Mouse (Mus musculus): ENCODE measurements at regions not wholly inside any gene's neighbourhood (a gene's known extent, or its start where the extent isn't known, plus 50 kb on each side); places are given as distances from the start of the nearest gene placed in this dataset.

DNA sequence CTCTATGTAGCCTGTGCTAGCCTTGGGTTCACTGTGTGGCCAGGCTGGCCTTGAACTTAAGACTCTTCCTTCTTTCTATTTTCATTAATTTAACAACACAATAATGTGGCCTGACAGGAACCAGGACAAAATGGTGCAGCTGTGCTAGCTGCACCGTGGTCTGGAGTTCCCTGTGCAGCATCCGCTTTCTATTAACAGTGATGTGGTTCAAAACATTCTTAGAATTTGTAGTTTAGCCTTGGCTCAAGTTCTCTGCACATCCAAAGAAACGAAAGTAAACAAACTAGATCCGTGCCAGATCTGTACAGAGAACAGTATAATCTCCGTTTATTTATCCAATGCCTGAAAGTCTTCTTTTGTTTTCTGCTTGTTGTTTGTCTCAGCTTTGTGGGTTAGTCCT lies 88.5 kb downstream of the Irx1 start:
- no peak for DNase-seq (ENCODE audit: low spot score)

DNA sequence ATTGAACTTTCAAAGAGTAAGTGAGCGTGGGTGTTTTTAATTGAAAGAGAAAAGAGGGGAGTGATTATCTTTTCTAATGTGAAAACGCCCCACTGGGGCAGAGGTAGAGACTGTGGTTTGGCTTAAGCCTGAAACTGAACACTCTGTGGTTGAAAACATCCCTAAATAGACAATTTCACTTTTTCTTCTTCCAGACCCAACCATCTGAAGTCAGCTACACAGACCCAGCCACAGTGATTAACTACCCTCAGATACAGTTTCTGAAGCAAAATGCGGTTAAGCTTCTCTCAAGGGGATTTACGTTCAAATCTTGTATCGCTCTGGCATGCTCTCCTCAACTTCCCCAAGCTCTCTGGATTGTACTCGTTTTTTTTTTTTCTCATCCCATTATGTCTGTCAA lies 94.8 kb downstream of the Irx1 start:
- no peak for DNase-seq (ENCODE audit: low spot score)

DNA sequence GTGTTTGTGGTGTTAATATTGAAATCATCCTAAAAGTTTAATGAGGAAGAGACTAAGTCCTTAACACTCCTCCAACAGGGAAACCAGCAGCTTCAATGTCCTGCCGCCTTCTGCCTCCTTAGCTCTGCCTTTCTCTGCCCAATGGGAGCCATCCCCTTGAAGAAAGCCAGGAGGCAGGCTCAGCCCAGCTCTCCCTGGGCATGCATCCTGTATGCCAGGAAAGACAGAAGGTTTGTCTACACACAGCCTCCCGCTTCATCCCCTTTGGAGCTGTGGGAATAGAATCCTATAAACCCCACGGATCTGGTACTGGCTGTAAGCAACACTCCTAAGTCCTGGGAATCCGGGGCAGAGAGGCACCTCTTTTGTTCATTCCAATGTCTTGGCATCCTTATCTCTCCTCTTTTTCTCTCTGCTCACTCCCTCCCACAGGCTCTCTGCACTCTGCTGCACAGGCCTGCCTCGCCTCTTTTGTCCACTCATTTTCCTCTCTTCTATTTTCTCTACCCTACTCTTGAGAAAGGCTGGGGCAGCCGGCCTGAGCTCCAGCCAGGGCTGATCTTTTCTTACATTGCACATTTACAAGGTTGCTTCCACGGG lies 110.0 kb downstream of the Irx1 start:
- no peak for DNase-seq (ENCODE audit: low spot score)

DNA sequence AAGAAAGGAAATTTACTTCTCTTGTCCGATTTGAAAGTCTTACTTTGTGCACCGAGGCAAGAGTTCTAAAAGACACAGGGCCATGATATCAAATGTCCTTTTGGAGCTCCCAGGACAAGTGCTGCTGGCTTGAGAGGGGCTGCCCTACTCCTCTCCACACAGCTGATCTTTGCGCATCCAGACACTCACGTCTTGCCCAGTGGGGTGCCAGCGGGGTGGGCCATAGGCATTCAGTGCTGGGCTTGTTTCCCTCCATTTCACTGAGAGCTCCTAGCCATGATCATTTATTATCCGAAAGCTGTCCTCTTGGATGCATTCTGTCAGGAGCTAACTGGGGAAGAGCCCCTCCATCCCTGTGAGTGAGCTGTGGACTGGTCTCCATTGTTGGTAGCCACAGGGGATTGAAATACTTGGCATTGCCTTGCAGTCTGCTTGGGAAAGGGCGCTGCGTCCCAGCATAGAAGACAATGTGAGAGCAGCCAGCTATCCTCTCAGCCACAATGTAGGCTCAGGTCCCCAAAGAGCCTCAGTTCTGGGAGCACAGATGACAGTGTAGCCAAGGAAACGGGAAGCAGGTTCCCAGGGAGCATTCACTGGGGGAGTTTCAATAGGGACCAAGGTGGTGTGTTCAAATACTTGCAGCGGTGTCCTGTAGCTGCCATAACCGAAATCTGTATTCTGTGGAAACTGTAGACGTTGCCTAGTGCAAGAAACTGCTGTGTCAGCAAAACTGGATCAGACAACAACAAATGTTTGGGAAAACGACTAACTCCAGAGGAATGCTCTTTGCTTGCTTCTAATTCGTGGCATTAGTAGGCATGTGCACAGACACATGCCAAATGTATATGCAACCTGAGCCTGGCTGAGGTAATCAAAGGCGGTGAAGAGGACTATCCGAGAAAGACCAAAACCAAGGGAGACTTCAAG lies 159.2 kb downstream of the Irx1 start:
- DNase-seq (ENCODE audit: low spot score), result no peak

DNA sequence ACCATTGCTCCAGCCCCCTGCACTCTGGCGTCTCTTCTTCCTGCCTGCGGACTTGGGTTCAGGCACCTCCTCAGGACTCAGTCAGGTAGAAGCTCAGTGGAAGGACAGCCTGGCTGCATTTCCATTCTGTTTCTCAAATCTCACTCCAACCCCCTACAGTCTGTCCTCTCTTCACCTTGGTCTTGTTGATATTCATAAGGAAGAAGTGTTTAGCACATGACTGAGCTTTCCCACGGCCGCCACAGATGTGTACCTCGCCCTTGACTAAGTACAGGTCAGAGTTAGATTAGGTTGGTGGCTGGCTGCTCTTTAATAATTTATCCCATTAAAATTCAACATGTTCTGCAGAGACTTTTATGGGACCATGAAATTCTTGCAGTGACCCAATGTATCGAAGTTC lies 165.2 kb downstream of the Irx1 start:
- no peak for DNase-seq (ENCODE audit: low spot score)

DNA sequence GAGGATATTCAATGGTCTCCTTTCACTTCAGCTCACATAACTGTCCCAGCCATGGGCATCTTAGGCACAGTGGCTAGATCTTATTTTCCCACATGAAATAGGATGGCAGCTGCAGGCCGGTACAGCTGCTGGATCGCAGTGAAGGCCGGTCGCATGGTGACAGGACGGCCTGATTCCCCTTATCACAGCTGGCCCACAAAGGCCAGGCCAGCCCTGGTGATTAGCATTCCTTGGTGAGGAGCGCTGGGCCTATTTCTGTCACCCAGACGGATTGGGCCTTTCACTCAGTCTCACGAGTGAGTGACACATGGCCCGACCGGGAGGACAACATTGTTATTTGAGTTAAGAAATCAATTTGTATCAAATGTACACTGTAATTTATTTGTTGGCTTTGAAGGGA lies 178.8 kb downstream of the Irx1 start:
- DNase-seq (ENCODE audit: low spot score), result no peak

DNA sequence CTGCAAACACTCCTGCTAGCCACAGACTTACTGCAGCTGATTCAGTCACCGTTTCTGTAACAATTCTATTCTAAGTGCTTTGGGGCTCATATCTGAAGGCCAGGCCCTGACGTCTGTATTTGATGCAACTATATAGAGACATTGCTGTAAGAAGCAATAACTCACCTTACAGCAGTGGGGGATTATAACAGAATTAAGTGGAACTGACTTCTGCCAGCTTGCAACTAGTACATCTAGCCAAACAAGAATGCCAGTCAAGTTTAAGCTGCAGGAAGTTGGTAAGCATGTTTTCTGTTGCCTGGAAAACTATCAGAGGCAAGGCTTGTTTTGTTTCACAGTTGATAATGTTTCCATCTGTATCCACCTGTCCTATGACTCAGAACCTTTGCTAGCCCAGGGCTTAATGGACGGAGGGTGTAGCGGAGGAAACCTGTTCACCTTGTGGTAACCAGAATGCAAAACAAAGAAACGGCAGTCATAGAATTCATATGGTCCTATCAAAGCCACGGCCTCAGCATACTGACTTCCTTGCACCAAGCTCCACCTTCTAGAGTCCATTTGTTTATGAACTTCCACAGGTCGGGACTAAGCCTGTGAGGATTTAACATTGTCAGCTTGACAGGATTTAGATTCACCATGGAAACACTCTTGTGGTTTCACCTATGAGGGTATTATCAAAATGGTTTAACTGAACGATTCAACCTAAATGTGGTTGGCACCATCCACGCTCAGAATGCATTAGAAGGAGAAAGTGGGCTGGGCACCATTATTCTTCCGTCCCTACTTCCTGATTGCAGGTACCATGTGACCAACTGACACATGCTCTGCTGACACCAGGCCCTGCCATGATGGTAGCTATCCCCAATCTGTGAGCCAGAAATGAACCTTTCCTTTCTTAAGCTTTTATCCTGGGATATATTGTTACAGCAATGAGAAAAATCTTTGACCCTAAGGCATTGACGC lies 216.2 kb downstream of the Irx1 start:
- no peak for DNase-seq (ENCODE audit: low spot score)

DNA sequence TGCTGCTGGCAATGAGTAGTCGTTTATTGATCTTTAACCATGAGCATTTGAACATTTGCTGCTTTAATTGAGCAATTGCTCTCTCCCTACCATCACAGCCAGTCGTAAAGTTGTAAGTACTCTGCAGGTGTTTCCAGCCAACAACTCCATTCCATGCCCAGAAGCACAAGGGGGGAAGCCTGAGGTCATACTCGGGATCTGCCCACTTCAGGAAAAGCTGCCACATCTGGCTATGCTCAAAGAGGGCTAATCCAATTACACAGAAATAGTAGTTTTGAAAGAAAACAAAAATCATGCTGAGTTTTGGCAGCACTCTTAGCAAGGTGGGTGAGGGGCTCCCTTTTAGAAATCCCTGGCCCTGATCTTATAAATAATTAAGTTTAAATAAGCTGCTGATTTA lies 217.0 kb downstream of the Irx1 start:
- no peak for DNase-seq (ENCODE audit: low spot score)

DNA sequence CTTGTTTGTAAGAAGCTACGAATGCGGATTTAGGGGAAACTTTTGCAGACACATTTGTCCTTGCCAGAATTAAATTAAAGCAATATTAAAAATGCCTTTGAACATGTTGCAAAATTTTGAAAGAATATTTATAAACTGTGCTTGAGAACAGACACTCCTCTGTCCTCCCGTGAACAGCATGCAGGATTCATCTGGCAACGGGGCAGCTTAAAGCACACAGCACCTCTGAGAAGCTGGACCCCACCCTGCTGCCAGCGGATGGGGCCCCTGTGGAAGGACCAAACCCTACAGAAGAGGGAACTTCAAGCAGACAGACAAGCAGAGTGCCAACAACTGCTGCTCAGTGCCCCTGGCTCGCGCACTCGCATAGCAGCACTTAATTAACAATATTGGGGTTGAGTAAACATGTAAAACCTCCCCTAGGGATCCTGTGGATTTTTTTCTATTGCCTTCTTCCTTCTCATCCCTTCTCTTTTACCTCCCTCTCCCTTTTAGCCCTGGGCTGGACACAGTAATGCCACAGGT lies 226.6 kb downstream of the Irx1 start:
- DNase-seq (ENCODE audit: low spot score), result no peak

DNA sequence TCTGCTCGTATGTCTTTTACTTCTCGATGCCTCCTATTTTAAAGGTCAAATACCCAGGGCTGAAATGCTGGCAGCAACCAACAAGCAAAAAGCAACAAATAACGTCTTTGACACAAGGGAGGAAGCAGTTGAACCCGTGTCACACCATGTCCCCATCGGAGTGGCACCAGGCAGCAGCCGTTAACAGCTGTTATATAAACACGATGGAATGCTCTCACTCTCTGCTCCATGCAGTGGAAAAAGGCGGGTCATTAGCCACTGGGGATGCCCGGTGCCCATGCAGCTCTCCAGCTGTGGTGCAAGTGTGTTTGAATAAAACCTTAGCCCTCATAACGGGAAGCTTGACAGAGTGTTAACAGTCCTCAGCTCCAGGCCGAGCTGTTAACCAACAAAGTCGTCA lies 229.3 kb downstream of the Irx1 start:
- DNase-seq (ENCODE audit: low spot score), result no peak

DNA sequence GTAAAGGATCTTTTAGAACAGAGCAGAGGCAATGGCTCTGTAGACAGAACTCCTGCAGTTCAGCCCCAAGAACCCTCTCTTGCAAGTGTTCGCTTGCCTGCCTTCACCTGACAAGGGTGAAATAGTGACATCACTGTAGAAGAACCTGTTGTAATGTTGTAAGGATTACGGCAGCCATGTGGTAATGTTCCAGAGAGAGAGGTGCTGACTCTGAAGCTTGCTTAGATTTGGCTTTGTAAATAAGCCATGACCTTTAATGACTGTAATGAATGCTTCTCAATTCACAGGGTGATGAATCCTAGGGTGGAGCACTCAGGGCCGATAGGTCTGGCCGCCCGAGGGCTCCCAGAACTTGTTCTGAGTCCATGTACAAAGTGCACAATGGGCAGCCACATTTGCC lies 230.2 kb downstream of the Irx1 start:
- DNase-seq (ENCODE audit: low spot score), result no peak

DNA sequence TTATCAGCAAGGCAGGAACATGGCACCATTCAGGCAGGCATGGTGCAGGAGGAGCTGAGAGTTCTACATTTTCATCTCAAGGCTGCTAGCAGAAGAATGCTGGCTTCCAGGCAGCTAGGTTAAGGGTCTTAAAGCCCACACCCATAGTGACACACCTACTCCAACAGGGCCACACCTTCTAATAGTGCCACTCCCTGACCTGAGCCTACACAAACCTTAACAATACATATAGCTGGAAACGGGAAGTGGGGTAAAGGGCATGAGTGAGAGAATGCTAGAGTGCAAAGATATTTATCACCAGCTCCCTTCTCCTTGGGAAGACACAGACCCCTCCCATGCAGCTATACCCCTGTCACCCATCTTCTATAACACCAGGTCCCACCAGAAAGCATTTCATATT lies 230.6 kb downstream of the Irx1 start:
- DNase-seq (ENCODE audit: low spot score), result no peak

DNA sequence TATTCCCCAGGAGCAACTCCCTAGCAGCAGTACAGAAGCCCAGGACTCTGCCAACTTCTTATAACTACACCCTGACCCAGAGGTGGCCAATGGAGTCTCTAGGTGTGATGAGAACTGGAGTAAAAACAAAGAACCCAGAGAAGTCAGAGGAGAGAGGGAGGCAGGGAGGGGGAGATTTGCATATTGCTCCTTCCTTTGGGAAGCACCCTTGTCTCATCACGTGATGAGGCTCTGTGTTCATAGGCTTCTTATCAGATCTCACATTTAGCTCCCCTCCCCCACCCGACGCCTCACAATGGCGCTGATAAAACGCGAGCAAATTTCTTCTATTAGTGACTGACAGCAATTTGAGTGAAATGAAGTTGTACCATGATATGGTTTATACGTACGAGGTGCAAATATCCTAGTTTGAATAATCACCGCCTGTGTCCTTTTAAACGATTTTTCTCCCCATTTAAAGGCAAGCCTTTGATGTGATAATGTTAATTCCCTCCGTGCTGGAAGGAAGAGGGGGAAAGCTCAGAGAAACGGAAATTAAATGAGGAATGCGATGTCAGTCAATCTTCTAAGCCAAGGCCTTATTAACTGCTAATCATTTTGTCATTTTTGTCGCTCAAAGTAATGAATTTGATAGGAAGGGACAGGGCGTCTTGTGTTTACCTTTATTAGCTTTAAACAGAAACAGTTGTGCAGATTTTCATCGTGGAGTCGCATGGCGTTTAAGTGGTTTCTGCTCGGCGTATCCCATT lies 273.3 kb downstream of the Irx1 start:
- DNase-seq (ENCODE audit: low spot score), result no peak

DNA sequence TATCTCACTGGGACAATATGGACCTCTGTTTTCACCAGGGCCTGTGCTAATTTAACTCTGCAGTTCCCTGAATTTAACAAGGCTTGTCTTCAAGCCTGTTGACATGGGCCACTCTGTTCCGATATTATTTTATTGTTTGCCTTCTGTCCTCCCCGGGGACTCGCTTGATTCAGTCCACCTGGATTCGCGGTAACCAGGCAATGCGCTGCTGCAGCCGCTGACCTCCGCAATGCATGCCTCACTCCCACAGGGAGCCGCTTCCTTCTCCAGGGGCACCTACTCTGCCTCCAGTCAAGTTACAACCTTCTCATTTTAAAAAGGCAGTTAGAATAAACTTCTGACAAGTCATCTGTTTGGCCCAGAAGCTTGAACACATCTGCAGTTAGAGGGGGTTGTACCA lies 274.3 kb downstream of the Irx1 start:
- no peak for DNase-seq (ENCODE audit: low spot score)

DNA sequence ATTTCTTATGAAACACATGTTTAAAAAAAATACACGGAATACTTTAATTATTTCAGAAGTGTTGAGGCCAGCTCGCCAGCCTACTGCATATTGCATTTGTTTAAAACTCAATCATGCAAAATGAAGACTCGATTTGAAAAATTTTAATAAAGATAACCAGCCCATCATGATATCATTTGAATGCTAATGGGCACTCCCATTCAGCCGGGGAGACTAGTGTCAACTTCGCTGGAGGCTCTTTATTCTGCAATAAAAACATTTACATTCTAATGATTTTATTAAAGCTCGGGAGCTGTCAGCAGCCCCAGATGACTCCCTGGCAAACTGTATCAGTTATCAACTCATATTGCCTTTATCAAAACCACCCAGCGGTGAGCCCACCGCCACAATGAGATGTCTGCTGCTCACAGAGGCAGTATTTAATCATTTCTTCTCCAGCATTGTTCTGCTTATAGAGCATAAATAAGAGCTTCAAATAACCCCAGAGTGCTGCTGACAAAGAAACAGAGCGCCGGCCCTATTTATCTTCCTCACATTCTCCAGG lies 287.4 kb downstream of the Irx1 start:
- no peak for DNase-seq (ENCODE audit: low spot score)

DNA sequence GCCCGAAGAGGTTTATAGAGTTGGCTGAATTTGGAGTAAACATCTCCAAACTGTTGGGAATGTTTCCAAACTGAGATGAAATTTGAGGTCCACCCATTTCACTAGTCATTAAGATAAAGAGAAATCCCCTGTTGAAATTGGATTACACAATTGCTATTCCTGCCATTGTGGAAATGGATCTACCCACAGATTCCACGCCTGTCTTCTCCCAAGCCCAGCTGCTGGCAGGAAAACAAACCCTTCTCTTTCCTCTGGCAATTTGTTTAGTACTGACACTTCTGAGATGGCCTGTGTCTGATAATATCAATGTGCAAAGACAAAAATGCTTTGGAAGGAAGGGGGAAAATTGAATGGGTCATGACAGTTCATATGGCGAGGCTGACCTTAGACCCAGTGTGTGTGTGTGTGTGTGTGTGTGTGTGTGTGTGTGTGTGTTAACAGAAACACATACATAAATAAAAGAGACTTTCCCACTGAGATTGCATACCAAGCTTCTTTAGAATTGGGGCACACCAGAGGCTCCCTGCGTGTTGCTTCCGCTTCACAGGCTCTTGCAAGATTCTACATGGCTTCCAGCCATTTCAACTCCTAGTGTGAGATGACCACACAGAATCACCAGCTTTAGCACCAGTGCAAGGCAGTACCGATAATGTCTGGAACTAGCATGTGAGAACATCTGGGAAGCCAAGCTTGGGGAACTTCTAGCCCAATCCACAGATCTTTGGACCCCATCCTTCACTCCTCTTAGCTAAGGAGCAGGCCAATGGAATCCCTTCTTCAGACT lies 293.4 kb downstream of the Irx1 start:
- DNase-seq (ENCODE audit: low spot score), result no peak

DNA sequence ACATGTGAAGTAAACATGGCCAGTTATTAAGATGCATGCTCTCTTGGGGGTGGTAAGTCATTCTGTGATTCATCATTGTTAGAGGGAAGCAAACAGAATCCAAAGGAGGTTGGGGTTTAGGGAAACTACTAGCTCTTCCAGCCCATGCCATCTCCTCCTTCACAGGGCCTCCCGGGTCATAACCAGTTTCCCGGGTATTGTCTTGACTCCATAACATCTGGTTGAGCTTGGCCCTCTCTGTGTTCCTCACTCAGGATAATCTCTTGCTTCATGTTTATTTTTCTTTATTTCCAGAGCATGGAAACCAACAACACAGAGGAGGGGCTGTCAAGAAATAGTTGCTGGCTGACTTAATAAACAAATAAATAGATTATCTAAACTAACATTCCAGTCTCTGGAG lies 295.3 kb downstream of the Irx1 start:
- DNase-seq (ENCODE audit: low spot score), result no peak

DNA sequence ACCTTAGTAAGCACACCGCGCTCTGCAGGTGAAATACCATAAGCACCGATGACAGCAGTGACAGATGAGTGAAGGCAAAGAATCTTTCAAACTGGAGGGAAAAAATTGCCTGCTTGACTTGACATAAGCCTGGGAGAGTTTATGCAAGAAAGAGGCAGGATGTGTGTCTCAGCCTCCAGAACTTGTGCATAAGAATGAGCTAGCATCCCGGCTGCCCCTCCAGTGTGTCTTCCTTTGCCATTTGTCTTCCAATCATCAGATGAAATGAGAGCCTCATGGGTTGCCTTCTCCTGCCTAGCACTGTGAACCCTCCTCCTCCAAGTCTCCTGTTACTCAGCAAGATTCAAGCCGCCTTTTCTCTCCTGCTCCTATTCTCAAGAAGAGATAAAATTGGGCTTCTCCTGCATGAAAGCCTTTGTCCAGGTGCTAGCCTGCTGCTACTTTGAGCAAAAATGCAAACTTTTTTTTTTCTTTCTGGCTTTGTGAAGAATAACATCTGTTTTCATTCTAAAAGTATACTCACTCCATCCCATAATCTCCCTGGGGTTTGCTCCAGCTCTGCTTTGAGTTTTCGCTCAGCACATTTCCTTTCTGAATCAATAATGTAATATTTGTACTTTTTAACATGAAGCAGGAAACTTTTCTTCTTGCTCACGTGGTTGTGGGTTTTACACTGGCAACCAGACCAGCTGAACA lies 298.2 kb downstream of the Irx1 start:
- DNase-seq (ENCODE audit: low spot score), result no peak

DNA sequence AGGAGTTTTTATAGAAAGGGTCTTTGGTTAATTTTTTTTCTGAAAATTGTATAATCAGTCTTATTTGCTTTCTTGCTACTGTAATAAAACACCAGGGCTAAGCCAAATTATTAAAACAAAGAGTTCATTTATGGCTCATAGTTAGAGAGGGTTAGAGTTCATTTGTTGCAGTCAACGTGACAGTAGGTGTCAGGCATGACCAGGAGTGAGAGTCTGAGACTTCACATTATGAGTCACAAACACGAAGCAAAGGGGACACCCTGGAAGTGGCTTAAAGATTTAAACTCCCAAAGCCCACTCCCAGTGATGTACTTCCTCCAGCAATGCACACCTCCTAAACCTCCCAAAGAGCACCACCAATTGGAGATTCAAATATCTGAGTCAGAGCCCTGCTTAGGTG lies 305.6 kb downstream of the Irx1 start:
- no peak for DNase-seq (ENCODE audit: low spot score)

DNA sequence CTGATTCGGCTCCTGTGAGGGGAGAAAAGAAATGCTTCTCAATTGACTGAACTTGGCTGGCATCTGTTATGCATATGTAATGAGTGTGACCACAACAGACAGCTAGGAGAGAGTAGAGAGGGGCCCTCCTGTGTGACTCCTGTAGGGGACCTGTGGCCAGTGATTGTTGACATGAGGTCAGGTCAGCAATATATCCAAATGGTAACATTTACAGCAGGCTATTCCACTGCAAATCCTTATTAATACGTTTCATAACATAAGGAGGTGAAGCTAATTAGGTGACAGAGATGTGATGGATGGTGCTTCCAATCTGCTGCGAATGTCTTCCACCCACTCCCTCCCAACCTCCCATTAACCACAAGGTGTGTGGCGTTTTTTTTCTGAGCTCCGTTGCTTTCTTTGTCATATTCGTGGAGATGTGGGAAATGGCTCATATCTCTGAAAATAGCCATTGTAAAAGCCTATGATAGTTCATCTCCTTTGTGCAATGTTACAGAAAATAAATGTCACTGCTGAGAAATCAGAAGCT lies 309.5 kb downstream of the Irx1 start:
- no peak for DNase-seq (ENCODE audit: low spot score)
